Mouse (Mus musculus): ENCODE measurements around the gene Nudt4. TPM values are rescaled to one million over a fixed set of nuclear protein-coding genes. Genes with fewer than 3 reads are reported as not detected.

Nudt4 gene
- total and polyA plus RNA-seq, 3 experiments, result 23.7 to 67.4 (median 39.2) TPM

- H3K27me3 ChIP-seq (replicated peaks), result no peaks in the 10 kb centered on the region
- H3K36me3 ChIP-seq (replicated peaks in 1 of 2; ENCODE audit: control insufficient read depth in 1 of 2, insufficient read depth in 1 of 2, low read length in 1 of 2), result no peaks in the 10 kb centered on the region
- dilution Hi-C loops (cut with MboI; ENCODE audit: extremely low pct_ligation_motif_present, extremely low pct_unique_long_range_greater_than_20kb, low sequenced_read_pairs), result no loop called here
- no peak for DNase-seq (ENCODE audit: extremely low read depth)
- in situ Hi-C loops (cut with MboI; ENCODE audit: low pct_ligation_motif_present, low pct_unique_long_range_greater_than_20kb, low sequenced_read_pairs), result no loop called here
- H3K9me3 ChIP-seq (replicated peaks; ENCODE audit: low read length), result no peaks in the 10 kb centered on the region
- TF ChIP-seq CTCF (conservative IDR thresholded peaks at IDR 0.05 in 1 of 2, IDR thresholded peaks at IDR 0.05 in 1 of 2; ENCODE audit: low read depth in 2 of 2, low read length in 2 of 2) (no peak), MYC (IDR thresholded peaks at IDR 0.05; ENCODE audit: low read depth, low read length) (no peak), GABPA (IDR thresholded peaks at IDR 0.05; ENCODE audit: insufficient replicate concordance, low read depth, low read length) (no peak), POLR2AphosphoS2 (IDR thresholded peaks at IDR 0.05; ENCODE audit: low read depth, low read length) (no peak), USF2 (conservative IDR thresholded peaks at IDR 0.05; ENCODE audit: low read depth, low read length) (no peak)
- no peak overlapping the region for H3K27ac ChIP-seq (ENCODE audit: insufficient read depth, low read depth)
- H3K4me3 ChIP-seq (replicated peaks in 1 of 3; ENCODE audit: low read depth in 2 of 3, low read length in 2 of 3, poor library complexity in 1 of 3), result no peak overlapping the region
- H3K4me1 ChIP-seq (ENCODE audit: control insufficient read depth in 1 of 2, insufficient read depth in 2 of 2), result no peaks in the 10 kb centered on the region
- no peak overlapping the region for H3K4me2 ChIP-seq (ENCODE audit: insufficient read depth, low read depth, poor library complexity, severe bottlenecking)
- H3K9ac ChIP-seq (ENCODE audit: insufficient read depth, low read depth), result no peak overlapping the region
- H3K79me2 ChIP-seq (replicated peaks; ENCODE audit: control insufficient read depth, extremely low read depth, insufficient read depth, poor library complexity, severe bottlenecking), result no peaks in the 10 kb centered on the region
Measured at GRCm38 (mm10) chr10:95576876-95577566, 13.1 kb upstream of the Nudt4 start.

- Histone ChIP-seq H3K4me2 (ENCODE audit: insufficient read depth, low read depth, poor library complexity, severe bottlenecking) (no peak overlapping the region), H3K4me1 (ENCODE audit: control insufficient read depth in 1 of 2, insufficient read depth in 2 of 2) (no peaks in the 10 kb centered on the region), H3K4me3 (replicated peaks in 1 of 3; ENCODE audit: low read depth in 2 of 3, low read length in 2 of 3, poor library complexity in 1 of 3) (no peak overlapping the region), H3K9ac (ENCODE audit: insufficient read depth, low read depth) (no peak overlapping the region), H3K27me3 (replicated peaks) (no peaks in the 10 kb centered on the region), H3K27ac (ENCODE audit: insufficient read depth, low read depth) (no peak overlapping the region), H3K9me3 (replicated peaks; ENCODE audit: low read length) (no peaks in the 10 kb centered on the region), H3K36me3 (replicated peaks in 1 of 2; ENCODE audit: control insufficient read depth in 1 of 2, insufficient read depth in 1 of 2, low read length in 1 of 2) (no peaks in the 10 kb centered on the region), H3K79me2 (replicated peaks; ENCODE audit: control insufficient read depth, extremely low read depth, insufficient read depth, poor library complexity, severe bottlenecking) (no peaks in the 10 kb centered on the region)
- dilution Hi-C loops (cut with MboI; ENCODE audit: extremely low pct_ligation_motif_present, extremely low pct_unique_long_range_greater_than_20kb, low sequenced_read_pairs) (no loop called here), in situ Hi-C loops (cut with MboI; ENCODE audit: low pct_ligation_motif_present, low pct_unique_long_range_greater_than_20kb, low sequenced_read_pairs) (no loop called here)
- DNase-seq (ENCODE audit: extremely low read depth), result no peak
- TF ChIP-seq TCF12 (IDR thresholded peaks at IDR 0.05; ENCODE audit: low read depth, low read length) (no peak), MAZ (IDR thresholded peaks at IDR 0.05; ENCODE audit: low read depth, low read length) (no peak)
Measured at GRCm38 (mm10) chr10:95575839-95576380, 12.0 kb upstream of the Nudt4 start.

GRCm38 (mm10) chr10:95574994-95575393 lies 11.0 kb upstream of the Nudt4 start:
- no peaks in the 10 kb centered on the region for H3K36me3 ChIP-seq (replicated peaks in 1 of 2; ENCODE audit: control insufficient read depth in 1 of 2, insufficient read depth in 1 of 2, low read length in 1 of 2)
- no peaks in the 10 kb centered on the region for H3K9me3 ChIP-seq (replicated peaks; ENCODE audit: low read length)
- H3K27me3 ChIP-seq (replicated peaks), result no peaks in the 10 kb centered on the region
- H3K4me1 ChIP-seq (ENCODE audit: control insufficient read depth in 1 of 2, insufficient read depth in 2 of 2), result no peaks in the 10 kb centered on the region
- H3K4me2 ChIP-seq (ENCODE audit: insufficient read depth, low read depth, poor library complexity, severe bottlenecking), result no peak overlapping the region
- no peak overlapping the region for H3K27ac ChIP-seq (ENCODE audit: insufficient read depth, low read depth)
- H3K9ac ChIP-seq (ENCODE audit: insufficient read depth, low read depth), result no peak overlapping the region
- no peak overlapping the region for H3K4me3 ChIP-seq (replicated peaks in 1 of 3; ENCODE audit: low read depth in 2 of 3, low read length in 2 of 3, poor library complexity in 1 of 3)
- DNase-seq (ENCODE audit: extremely low read depth), result no peak
- no peaks in the 10 kb centered on the region for H3K79me2 ChIP-seq (replicated peaks; ENCODE audit: control insufficient read depth, extremely low read depth, insufficient read depth, poor library complexity, severe bottlenecking)
- dilution Hi-C loops (cut with MboI; ENCODE audit: extremely low pct_ligation_motif_present, extremely low pct_unique_long_range_greater_than_20kb, low sequenced_read_pairs), result no loop called here
- in situ Hi-C loops (cut with MboI; ENCODE audit: low pct_ligation_motif_present, low pct_unique_long_range_greater_than_20kb, low sequenced_read_pairs), result loop anchor here (25.0 kb wide), 1 partner anchor 462 kb away; no protein-coding TSS in a partner anchor
- TF ChIP-seq USF2 (conservative IDR thresholded peaks at IDR 0.05; ENCODE audit: low read depth, low read length) (no peak), UBTF (IDR thresholded peaks at IDR 0.05; ENCODE audit: low read depth, low read length) (no peak), CHD1 (IDR thresholded peaks at IDR 0.05; ENCODE audit: low read depth, low read length) (no peak), POLR2AphosphoS2 (IDR thresholded peaks at IDR 0.05; ENCODE audit: low read depth, low read length) (no peak), KAT2A (IDR thresholded peaks at IDR 0.05; ENCODE audit: insufficient replicate concordance, low read length) (no peak), CHD2 (IDR thresholded peaks at IDR 0.05; ENCODE audit: low read length) (no peak), GABPA (IDR thresholded peaks at IDR 0.05; ENCODE audit: insufficient replicate concordance, low read depth, low read length) (no peak), ZKSCAN1 (IDR thresholded peaks at IDR 0.05; ENCODE audit: borderline replicate concordance, low read depth, low read length) (no peak), SMC3 (IDR thresholded peaks at IDR 0.05; ENCODE audit: low read depth, low read length) (no peak)
